Mouse (Mus musculus): ENCODE data around the gene Olfm4.

- TF ChIP-seq POLR2A (IDR thresholded peaks at IDR 0.05; ENCODE audit: insufficient read depth, low read depth, low read length), result no peak
- no peak for TF ChIP-seq CTCF (IDR thresholded peaks at IDR 0.05; ENCODE audit: insufficient read depth, low read depth, low read length)
These were observed 6.7 kb downstream of the Olfm4 start for GRCm38 (mm10) chr14:79990547-79990946.

Measured in olfactory bulb, adult 2 months (tissue).